Mouse (Mus musculus): ENCODE results near the gene Gm20738.
"Not testable (repeated sequence)": the region's sequence is repeated elsewhere in the genome, so short reads cannot be mapped to it uniquely, and the experiment has no call there.

Gm20738 gene

DNA sequence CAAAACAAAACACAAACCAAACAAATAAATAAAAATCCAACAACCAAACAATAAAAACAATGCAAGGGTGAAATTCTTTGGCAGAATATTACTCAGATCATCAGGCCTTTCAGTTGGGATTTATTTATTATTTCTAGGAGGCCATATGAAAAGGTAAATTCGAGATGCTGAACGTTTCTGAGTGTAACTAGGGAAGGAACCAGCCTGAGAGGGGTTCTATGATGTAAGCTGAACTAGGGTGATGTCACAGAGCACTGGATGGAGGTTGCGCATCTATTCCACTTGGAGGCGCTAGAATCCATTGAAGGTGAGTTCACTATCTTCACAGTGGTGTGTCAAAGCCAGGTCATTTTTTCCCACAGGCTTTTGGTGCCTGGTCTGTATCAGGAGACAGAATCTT, at the start of gene Gm20738:
TSS of gene Gm20738 (plus strand) at position 301 of the 400 bp plus-strand sequence.
- DNase-seq (ENCODE audit: low spot score in 2 of 2), result not testable (repeated sequence)

Measured in heart, adult 9 months (tissue).